Mouse (Mus musculus): ENCODE measurements around the gene Sobp.

DNA sequence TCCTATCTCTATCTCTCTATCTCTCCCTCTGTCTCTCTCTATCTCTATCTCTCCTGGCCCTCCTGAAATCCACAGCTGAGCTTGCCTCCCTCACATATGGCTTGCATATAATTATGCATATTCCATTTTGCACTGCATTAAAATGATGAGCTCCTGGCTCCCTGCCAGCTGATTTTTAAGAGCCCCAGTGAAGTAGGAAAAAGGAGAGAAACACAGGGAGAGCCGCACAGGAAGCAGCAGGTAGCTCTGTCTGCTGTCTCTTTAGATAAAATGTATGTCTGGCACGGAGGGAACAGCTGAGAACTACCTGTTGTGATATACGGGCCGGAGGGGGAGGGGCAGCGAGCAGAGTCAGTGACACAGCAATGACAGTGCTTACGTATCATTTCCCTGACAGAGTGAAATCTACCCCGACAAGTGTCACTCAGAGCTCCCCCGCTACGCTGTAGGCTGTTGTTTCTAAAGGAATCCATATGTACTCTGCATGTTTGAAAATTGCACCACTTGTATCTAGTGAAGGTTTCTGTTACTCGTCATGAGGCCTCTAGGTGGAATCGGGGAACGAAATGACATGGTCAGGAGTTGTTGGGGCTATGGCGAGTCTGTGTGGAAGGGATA, 98.7 kb downstream of the Sobp start:
- no peak for TF ChIP-seq CTCF (IDR thresholded peaks at IDR 0.05; ENCODE audit: control insufficient read depth, insufficient read depth, insufficient replicate concordance, low read depth, low read length)
- no peak for TF ChIP-seq POLR2A (IDR thresholded peaks at IDR 0.05; ENCODE audit: control insufficient read depth, low read depth, low read length)

Data from testis, adult 2 months (tissue).